Mouse (Mus musculus) neutrophil, adult 83 days (primary cell): ENCODE measurements around the gene Naga. TPM values are rescaled to one million over a fixed set of nuclear protein-coding genes. Genes with fewer than 3 reads are reported as not detected.

Source experiments
- total RNA-seq, 2 experiments: library from RNA; stranded (reverse); gene quantifications; one replicate each; pipeline ENCODE4 v1.2.4; 2023

Naga gene
- 100 to 1,000 TPM in 1 of 2 experiments, 10 to 100 TPM in 1; 87.3 to 111 TPM for total RNA-seq

DNA sequence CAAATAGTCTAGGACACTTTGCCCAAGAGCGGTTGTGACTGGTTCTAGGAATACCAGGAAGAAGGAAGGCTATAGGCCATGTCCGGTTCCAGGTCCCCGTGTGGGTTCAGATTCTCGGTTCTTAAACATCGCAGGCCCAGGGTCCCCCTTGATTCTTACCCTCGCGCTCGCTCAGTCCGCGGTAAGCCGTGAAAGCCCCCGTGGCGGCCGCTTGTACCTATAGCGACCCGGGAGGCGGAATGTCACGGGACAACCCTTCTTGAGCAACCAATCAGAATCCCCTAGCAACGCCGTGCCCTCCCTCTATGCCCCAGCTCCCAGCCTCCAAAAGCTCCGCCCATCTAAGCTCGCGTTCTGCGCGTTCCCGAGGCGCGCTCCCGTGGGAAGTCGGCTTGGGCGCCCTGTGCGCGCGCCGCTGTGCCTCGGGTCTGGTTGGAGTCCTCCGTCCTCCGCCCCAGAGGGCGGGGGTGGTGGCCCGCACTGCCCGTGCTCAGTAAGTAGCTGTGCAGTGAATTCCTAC lies at the start of gene Naga, which contains the start of the genes Pheta2 and Smdt1:
Gene Naga (minus strand): TSS at position 333 of the 520 bp plus-strand sequence.
Gene Pheta2 (plus strand): TSS at position 350 of the 520 bp plus-strand sequence.
Gene Smdt1 (plus strand): TSS at position 367 of the 520 bp plus-strand sequence.

DNA sequence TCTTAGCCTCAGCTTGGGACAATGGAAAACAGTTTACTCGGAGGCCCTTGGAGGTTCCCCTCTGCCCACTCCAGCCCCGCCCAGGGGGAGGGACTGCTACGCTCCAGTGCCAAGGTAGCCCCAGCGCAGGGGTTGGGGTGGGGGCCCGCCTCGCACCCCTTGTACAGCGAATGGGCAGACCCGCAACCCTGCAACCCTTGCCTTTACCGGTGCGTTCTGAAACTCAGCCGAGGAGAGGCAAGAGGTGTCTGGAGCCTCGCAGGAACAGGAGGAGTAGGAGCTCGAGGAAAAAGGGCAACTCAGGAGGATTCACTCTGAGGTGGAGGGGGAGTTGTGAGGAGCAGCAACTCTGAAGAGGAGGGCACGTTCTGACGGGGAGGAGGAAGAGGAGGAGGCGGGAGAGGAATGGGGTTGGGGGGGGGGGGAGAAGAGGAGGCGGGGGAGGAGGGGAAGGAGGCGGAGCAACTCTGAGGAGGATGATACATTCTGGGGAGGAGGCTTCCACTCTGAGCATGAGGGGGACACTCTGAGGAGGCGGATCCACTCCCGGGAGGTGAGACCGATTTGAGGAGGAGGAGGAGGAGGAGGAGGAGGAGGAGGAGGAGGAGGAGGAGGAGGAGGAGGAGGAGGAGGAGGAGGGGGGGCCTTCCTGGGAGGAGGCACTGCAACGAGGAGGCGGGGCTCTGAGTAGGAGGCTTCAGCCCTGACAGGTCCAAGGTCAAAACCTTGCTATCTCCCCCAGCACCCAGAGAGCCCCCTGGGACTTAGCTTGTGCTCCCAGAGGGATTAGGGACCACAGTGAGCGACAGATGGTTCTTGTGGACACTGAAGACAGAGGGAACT lies 41.4 kb upstream of the Naga start, which contains the start of gene Cyp2d22:
Gene Cyp2d22 (minus strand): TSS at position 390 of the 843 bp plus-strand sequence.

DNA sequence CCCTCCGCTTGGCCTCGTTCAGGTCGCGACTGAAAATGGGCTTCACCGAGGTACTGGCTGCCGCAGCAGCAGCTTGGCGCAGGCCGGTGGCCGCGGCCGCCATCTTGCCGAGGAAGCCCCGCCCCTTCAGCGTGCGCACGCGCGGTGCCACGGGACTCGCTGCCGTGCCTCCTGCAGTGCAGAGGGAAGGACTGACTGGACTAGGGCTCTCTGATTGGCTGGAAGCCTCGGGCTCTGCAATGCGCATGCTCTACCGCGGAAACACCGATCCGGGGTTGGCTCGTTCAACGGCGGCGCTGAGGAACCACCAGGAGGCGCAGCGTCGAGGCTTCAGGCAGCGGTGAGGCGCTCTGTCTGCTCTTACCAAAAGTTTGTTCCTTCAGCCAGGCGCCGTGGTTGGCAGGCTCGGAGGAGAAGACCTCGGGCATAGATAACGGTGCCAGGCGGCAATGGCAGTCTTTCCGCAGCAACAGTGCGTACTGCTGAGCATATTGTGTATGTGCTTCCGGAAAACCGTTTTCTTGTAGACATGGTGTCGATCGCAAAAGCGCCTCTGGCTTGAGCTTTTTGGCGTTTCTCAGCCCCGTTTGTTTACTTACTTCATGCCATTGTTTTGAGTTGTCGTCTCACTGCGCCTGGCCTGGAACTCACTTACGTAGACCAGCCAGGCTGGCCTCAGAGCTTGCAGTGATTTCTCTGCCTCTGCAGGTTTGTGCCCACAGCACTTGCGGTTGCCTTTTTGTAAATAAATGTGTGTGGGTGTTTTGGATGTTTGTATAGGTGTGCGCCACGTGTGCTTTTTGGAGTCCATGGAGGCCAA lies 15.6 kb upstream of the Naga start, which contains the start of gene Ndufa6:
Gene Ndufa6 (minus strand): TSS at position 197 of the 820 bp plus-strand sequence.

GRCm38 (mm10) chr15:82298764-82299561 lies 39.8 kb downstream of the Naga start, which contains the start of gene Wbp2nl:
Wbp2nl (plus strand) TSS chr15:82298954.

Other genes starting within 250 kb of the Naga start
- 10 to 100 TPM in 1 of 2 experiments, 1 to 10 TPM in 1; 9.4 to 12.5 TPM for gene Ccdc134, start 211.0 kb downstream of the Naga start, total RNA-seq
- 10 to 100 TPM; 56.0 to 67.1 TPM for gene Srebf2, start 191.7 kb downstream of the Naga start, total RNA-seq
- under 1 TPM in 1 of 2 experiments, not detected in 1; 0.31 TPM for gene Shisa8, start 126.1 kb downstream of the Naga start, total RNA-seq
- gene Tnfrsf13c, start 114.6 kb downstream of the Naga start, total RNA-seq = 1 to 10 TPM; 1.2 to 2.0 TPM
- gene Cenpm, start 94.2 kb downstream of the Naga start, total RNA-seq = 10 to 100 TPM; 11.3 to 21.3 TPM
- gene 1500009C09Rik, start 86.5 kb downstream of the Naga start, total RNA-seq = not detected
- gene Sept3, start 64.0 kb downstream of the Naga start, total RNA-seq = not detected
- gene Wbp2nl, start 40.0 kb downstream of the Naga start, total RNA-seq = under 1 TPM in 1 of 2 experiments, not detected in 1; 0.39 TPM
- 1 to 10 TPM; 2.8 to 4.0 TPM for gene Pheta2, start within 50 bp of the Naga start, total RNA-seq
- 10 to 100 TPM; 83.6 to 85.6 TPM for gene Smdt1, start within 50 bp of the Naga start, total RNA-seq
- 10 to 100 TPM; 85.3 to 97.0 TPM for gene Ndufa6, start 15.4 kb upstream of the Naga start, total RNA-seq
- under 1 TPM; 0.73 to 0.88 TPM for gene Cyp2d22, start 41.3 kb upstream of the Naga start, total RNA-seq
- not detected for gene Cyp2d11, start 55.1 kb upstream of the Naga start, total RNA-seq
- gene Cyp2d10, start 68.3 kb upstream of the Naga start, total RNA-seq = not detected
- not detected for gene Cyp2d9, start 94.5 kb upstream of the Naga start, total RNA-seq
- not detected for gene Cyp2d12, start 216.1 kb upstream of the Naga start, total RNA-seq